Mouse (Mus musculus): ENCODE measurements around the gene Rhoc. TPM values are rescaled to one million over a fixed set of nuclear protein-coding genes. Genes with fewer than 3 reads are reported as not detected.
"Not testable (repeated sequence)": the region's sequence is repeated elsewhere in the genome, so short reads cannot be mapped to it uniquely, and the experiment has no call there.

Rhoc gene
- polyA plus RNA-seq, 1 experiment from 2014 or later, result 316 TPM

DNA sequence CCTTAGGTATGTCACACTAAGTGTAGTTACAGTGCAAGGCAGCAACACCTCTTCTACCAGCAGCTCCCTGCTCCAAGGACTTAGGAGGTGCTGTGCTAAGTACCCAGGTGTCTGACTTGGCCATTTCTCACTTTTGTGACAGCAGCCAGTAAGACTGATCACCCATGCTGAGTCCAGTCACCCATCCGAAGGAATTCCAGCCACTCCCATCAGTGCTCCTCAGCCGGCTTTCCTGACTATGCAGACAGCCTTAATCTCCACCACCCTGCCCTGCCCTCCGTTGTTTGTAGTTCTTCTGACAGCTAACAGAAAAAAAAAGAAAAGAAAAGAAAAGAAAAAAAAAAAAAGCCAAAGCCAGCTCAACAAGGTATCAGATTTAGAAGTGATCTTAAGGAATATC, 23.6 kb downstream of the Rhoc start:
- no peak for TF ChIP-seq CTCF (IDR thresholded peaks at IDR 0.05; ENCODE audit: low read depth)
- no peaks in the 10 kb centered on the region for H3K9me3 ChIP-seq (ENCODE audit: control insufficient read depth)
- H3K27ac ChIP-seq (ENCODE audit: low read depth, low read length), result no peak overlapping the region
- H3K36me3 ChIP-seq (ENCODE audit: control insufficient read depth, insufficient read depth), result peaks cover 7% of the 10 kb centered on the region; the same call in 1 of the 2 replicates
- no peak overlapping the region for H3K4me3 ChIP-seq (ENCODE audit: low read depth, low read length)
- WGBS, result 13% methylated on average over 3 of the region's 3 CpGs
- H3K27me3 ChIP-seq (replicated peaks; ENCODE audit: control insufficient read depth, insufficient read depth, low read length), result no peaks in the 10 kb centered on the region
- 0 out of 2 replicates have a peak, but pooled peaks cover 6% of the 10 kb centered on the region for H3K4me1 ChIP-seq (replicated peaks; ENCODE audit: control insufficient read depth, insufficient read depth, low read length)
- no peak overlapping the region for H3K4me2 ChIP-seq (replicated peaks; ENCODE audit: low read depth)
- ATAC-seq, result no peak; the same call in 1 of the 2 replicates
- H3K9ac ChIP-seq (ENCODE audit: low read depth, low read length), result no peak overlapping the region

DNA sequence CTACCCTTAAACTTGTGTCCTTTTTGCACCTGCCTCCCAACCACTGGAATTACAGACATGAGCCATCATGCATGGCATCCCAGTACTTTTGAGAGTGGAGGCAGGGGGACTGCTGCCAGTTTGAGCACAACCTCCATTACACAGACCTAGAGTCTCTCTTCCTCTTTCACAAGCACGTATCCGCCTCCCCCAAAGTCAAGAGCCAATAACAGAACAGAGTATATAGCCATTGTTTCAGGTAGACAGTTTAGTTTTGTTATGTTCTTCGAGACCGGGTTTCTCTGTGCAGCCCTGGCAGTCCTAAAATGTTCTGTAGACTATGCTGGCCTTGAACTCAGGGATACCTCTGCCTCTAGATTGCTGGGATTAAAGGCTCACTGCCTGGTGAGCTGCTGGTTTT, 24.1 kb downstream of the Rhoc start:
- no peak for TF ChIP-seq CTCF (IDR thresholded peaks at IDR 0.05; ENCODE audit: low read depth)
- no peak for ATAC-seq

DNA sequence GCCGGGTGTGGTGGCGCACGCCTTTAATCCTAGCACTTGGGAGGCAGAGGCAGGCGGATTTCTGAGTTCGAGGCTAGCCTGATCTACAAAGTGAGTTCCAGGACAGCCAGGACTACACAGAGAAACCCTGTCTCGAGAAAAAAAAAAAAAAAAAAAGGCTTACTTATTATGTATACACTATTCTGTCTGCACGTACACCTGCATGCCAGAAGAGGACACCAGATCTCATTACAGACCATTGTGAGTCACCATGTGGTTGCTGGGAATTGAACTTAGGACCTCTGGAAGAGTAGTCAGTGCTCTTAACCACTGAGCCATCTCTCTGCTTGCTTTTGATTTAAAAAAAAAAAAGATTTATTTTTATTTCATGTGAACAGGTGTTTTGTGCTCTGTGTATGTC, 25.1 kb downstream of the Rhoc start:
- not testable (repeated sequence) for H3K4me3 ChIP-seq (ENCODE audit: low read depth, low read length); H3K9me3 ChIP-seq (ENCODE audit: control insufficient read depth); H3K36me3 ChIP-seq (ENCODE audit: control insufficient read depth, insufficient read depth); ATAC-seq; H3K27me3 ChIP-seq (replicated peaks; ENCODE audit: control insufficient read depth, insufficient read depth, low read length); H3K27ac ChIP-seq (ENCODE audit: low read depth, low read length); H3K4me2 ChIP-seq (replicated peaks; ENCODE audit: low read depth); H3K9ac ChIP-seq (ENCODE audit: low read depth, low read length); H3K4me1 ChIP-seq (replicated peaks; ENCODE audit: control insufficient read depth, insufficient read depth, low read length)
- WGBS, result 85% methylated on average over 7 of the region's 7 CpGs
- 0 out of 2 replicates have a peak, but pooled peaks have one; percentile 8 for TF ChIP-seq CTCF (IDR thresholded peaks at IDR 0.05; ENCODE audit: low read depth)

More for the DNA sequence above, 24.1 kb downstream of the Rhoc start:
- Histone ChIP-seq H3K36me3 (ENCODE audit: control insufficient read depth, insufficient read depth) (peaks cover 4% of the 10 kb centered on the region; the same call in 1 of the 2 replicates), H3K9me3 (ENCODE audit: control insufficient read depth) (no peaks in the 10 kb centered on the region), H3K4me2 (replicated peaks; ENCODE audit: low read depth) (no peak overlapping the region), H3K4me3 (ENCODE audit: low read depth, low read length) (no peak overlapping the region), H3K27me3 (replicated peaks; ENCODE audit: control insufficient read depth, insufficient read depth, low read length) (no peaks in the 10 kb centered on the region), H3K27ac (ENCODE audit: low read depth, low read length) (no peak overlapping the region), H3K4me1 (replicated peaks; ENCODE audit: control insufficient read depth, insufficient read depth, low read length) (0 out of 2 replicates have a peak, but pooled peaks cover 6% of the 10 kb centered on the region), H3K9ac (ENCODE audit: low read depth, low read length) (no peak overlapping the region)
- 74% methylated on average over 4 of the region's 4 CpGs for WGBS

DNA sequence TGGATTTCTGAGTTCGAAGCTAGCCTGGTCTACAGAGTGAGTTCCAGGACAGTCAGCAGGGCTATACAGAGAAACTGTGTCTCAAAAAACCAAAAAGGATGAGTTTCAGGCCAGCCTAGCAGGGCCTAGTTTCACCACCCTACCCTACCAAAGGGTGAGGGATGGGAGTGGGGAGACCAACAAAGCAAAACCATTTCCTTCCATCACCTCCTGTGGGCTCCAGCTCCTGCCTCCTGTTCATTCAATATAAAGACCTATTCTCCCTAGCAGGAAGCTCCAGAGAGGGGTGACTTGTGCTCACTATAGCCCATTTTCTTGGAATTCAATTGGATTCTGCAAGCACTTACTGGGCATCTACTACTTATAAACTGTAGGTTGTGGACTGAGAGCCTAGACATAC, 26.6 kb downstream of the Rhoc start:
- Histone ChIP-seq H3K4me2 (replicated peaks; ENCODE audit: low read depth) (no peak overlapping the region), H3K36me3 (ENCODE audit: control insufficient read depth, insufficient read depth) (peaks cover 4% of the 10 kb centered on the region; the same call in 1 of the 2 replicates), H3K4me1 (replicated peaks; ENCODE audit: control insufficient read depth, insufficient read depth, low read length) (0 out of 2 replicates have a peak, but pooled peaks cover 6% of the 10 kb centered on the region), H3K27ac (ENCODE audit: low read depth, low read length) (no peak overlapping the region), H3K9ac (ENCODE audit: low read depth, low read length) (no peak overlapping the region), H3K27me3 (replicated peaks; ENCODE audit: control insufficient read depth, insufficient read depth, low read length) (no peaks in the 10 kb centered on the region), H3K9me3 (ENCODE audit: control insufficient read depth) (no peaks in the 10 kb centered on the region), H3K4me3 (ENCODE audit: low read depth, low read length) (no peak overlapping the region)
- no peak for ATAC-seq
- TF ChIP-seq CTCF (IDR thresholded peaks at IDR 0.05; ENCODE audit: low read depth), result no peak
- WGBS, result 95% methylated on average over 1 of the region's 1 CpGs

DNA sequence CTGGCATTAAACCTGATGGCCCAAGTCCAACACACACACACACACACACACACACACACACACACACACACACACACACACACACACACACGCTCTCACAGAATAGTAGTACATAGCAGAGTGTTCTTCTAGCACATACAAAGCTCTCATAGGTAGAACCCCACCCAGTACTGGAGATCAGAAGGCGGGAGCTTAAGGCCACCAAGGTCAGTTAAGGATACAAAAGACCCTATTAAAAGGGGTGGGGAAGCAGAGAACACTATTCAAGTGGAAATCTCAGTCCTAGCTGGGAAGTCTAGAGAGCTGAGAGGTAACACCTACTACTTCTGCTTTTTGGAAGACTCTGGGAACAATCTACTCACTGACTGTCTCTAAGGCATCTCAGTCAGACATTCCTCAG, 27.2 kb downstream of the Rhoc start:
- Histone ChIP-seq H3K27ac (ENCODE audit: low read depth, low read length) (no peak overlapping the region), H3K4me3 (ENCODE audit: low read depth, low read length) (no peak overlapping the region), H3K36me3 (ENCODE audit: control insufficient read depth, insufficient read depth) (peaks cover 4% of the 10 kb centered on the region; the same call in 1 of the 2 replicates), H3K4me1 (replicated peaks; ENCODE audit: control insufficient read depth, insufficient read depth, low read length) (0 out of 2 replicates have a peak, but pooled peaks cover 6% of the 10 kb centered on the region), H3K9me3 (ENCODE audit: control insufficient read depth) (no peaks in the 10 kb centered on the region), H3K4me2 (replicated peaks; ENCODE audit: low read depth) (peak overlapping the region; percentile 30; the same call in 1 of the 2 replicates), H3K9ac (ENCODE audit: low read depth, low read length) (no peak overlapping the region), H3K27me3 (replicated peaks; ENCODE audit: control insufficient read depth, insufficient read depth, low read length) (no peaks in the 10 kb centered on the region)
- ATAC-seq, result no peak
- 69% methylated on average over 2 of the region's 2 CpGs for WGBS
- TF ChIP-seq CTCF (IDR thresholded peaks at IDR 0.05; ENCODE audit: low read depth), result no peak

DNA sequence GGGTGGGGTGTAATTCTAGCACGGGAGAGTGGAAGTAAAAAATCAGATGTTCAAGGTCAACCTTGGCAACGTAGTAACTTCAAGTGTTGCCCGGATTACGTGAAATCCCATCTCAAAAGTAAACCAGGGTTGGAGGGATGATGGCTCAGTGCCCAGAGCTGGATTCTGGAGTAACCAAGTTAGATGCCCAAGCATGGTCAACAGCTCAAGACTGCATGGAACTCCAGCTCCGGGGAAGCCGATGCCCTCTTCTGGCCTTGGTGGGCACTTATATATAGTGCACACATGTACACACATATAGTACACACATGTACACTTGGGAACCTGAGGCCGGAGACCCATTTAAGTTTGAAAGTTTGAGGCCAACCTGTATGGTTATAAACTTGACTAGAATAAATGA, 28.0 kb downstream of the Rhoc start:
- Histone ChIP-seq H3K4me3 (ENCODE audit: low read depth, low read length) (no peak overlapping the region), H3K27ac (ENCODE audit: low read depth, low read length) (no peak overlapping the region), H3K4me2 (replicated peaks; ENCODE audit: low read depth) (peak overlapping the region; percentile 74), H3K36me3 (ENCODE audit: control insufficient read depth, insufficient read depth) (peaks cover 4% of the 10 kb centered on the region; the same call in 1 of the 2 replicates), H3K27me3 (replicated peaks; ENCODE audit: control insufficient read depth, insufficient read depth, low read length) (no peaks in the 10 kb centered on the region), H3K9ac (ENCODE audit: low read depth, low read length) (no peak overlapping the region), H3K9me3 (ENCODE audit: control insufficient read depth) (no peaks in the 10 kb centered on the region), H3K4me1 (replicated peaks; ENCODE audit: control insufficient read depth, insufficient read depth, low read length) (0 out of 2 replicates have a peak, but pooled peaks cover 6% of the 10 kb centered on the region)
- TF ChIP-seq CTCF (IDR thresholded peaks at IDR 0.05; ENCODE audit: low read depth), result peak; percentile 46
- ATAC-seq, result no peak
- 90% methylated on average over 7 of the region's 7 CpGs for WGBS
